Mouse (Mus musculus): Measurements from ENCODE around the gene Egflam. TPM values are rescaled to one million over a fixed set of nuclear protein-coding genes. Genes with fewer than 3 reads are reported as not detected.

Gene Egflam
- polyA plus RNA-seq, 1 experiment from 2014 or later, result 14.3 TPM

GRCm38 (mm10) chr15:7251042-7251441, 147.2 kb downstream of the Egflam start:
- 96% methylated on average over 9 of the region's 9 CpGs for WGBS
- Histone ChIP-seq H3K36me3 (ENCODE audit: insufficient read depth, low read length) (peaks cover 3% of the 10 kb centered on the region; the same call in 1 of the 2 replicates), H3K27me3 (ENCODE audit: insufficient read depth, low read length) (no peaks in the 10 kb centered on the region), H3K9me3 (replicated peaks; ENCODE audit: low read length) (no peaks in the 10 kb centered on the region), H3K4me3 (replicated peaks; ENCODE audit: low read depth, low read length) (no peak overlapping the region), H3K4me2 (ENCODE audit: low read length) (no peak overlapping the region), H3K27ac (no peak overlapping the region), H3K4me1 (replicated peaks; ENCODE audit: insufficient read depth, low read length) (no peaks in the 10 kb centered on the region), H3K9ac (ENCODE audit: low read depth, low read length) (no peak overlapping the region)
- ATAC-seq (replicated peaks; ENCODE audit: low FRiP score, low read depth) (no peak), DNase-seq (ENCODE audit: low spot score) (no peak)
- no peak for TF ChIP-seq CTCF (IDR thresholded peaks at IDR 0.05; ENCODE audit: low read depth)

- peaks cover 3% of the 10 kb centered on the region; the same call in 1 of the 2 replicates for H3K36me3 ChIP-seq (ENCODE audit: insufficient read depth, low read length)
- ATAC-seq (replicated peaks; ENCODE audit: low FRiP score, low read depth), result no peak
- no peak overlapping the region for H3K4me3 ChIP-seq (replicated peaks; ENCODE audit: low read depth, low read length)
- DNase-seq (ENCODE audit: low spot score), result no peak
- no peaks in the 10 kb centered on the region for H3K4me1 ChIP-seq (replicated peaks; ENCODE audit: insufficient read depth, low read length)
- TF ChIP-seq CTCF (IDR thresholded peaks at IDR 0.05; ENCODE audit: low read depth), result no peak
- no peaks in the 10 kb centered on the region for H3K9me3 ChIP-seq (replicated peaks; ENCODE audit: low read length)
- H3K4me2 ChIP-seq (ENCODE audit: low read length), result no peak overlapping the region
- H3K27ac ChIP-seq, result no peak overlapping the region
- 97% methylated on average over 4 of the region's 4 CpGs for WGBS
- no peak overlapping the region for H3K9ac ChIP-seq (ENCODE audit: low read depth, low read length)
- no peaks in the 10 kb centered on the region for H3K27me3 ChIP-seq (ENCODE audit: insufficient read depth, low read length)
Observed at GRCm38 (mm10) chr15:7249216-7249615, 149.0 kb downstream of the Egflam start.

GRCm38 (mm10) chr15:7247321-7247720, 150.9 kb downstream of the Egflam start:
- DNase-seq (ENCODE audit: low spot score) (no peak), ATAC-seq (replicated peaks; ENCODE audit: low FRiP score, low read depth) (no peak)
- no peak overlapping the region for H3K4me3 ChIP-seq (replicated peaks; ENCODE audit: low read depth, low read length)
- no peak for TF ChIP-seq CTCF (IDR thresholded peaks at IDR 0.05; ENCODE audit: low read depth)
- no peak overlapping the region for H3K4me2 ChIP-seq (ENCODE audit: low read length)
- H3K27me3 ChIP-seq (ENCODE audit: insufficient read depth, low read length), result no peaks in the 10 kb centered on the region
- no peak overlapping the region for H3K9ac ChIP-seq (ENCODE audit: low read depth, low read length)
- WGBS, result 79% methylated on average over 8 of the region's 8 CpGs
- H3K27ac ChIP-seq, result no peak overlapping the region
- peaks cover 3% of the 10 kb centered on the region; the same call in 1 of the 2 replicates for H3K36me3 ChIP-seq (ENCODE audit: insufficient read depth, low read length)
- no peaks in the 10 kb centered on the region for H3K4me1 ChIP-seq (replicated peaks; ENCODE audit: insufficient read depth, low read length)
- no peaks in the 10 kb centered on the region for H3K9me3 ChIP-seq (replicated peaks; ENCODE audit: low read length)

GRCm38 (mm10) chr15:7242161-7242850, 155.9 kb downstream of the Egflam start:
- Histone ChIP-seq H3K4me2 (ENCODE audit: low read length) (no peak overlapping the region), H3K4me3 (replicated peaks; ENCODE audit: low read depth, low read length) (no peak overlapping the region), H3K9ac (ENCODE audit: low read depth, low read length) (no peak overlapping the region), H3K36me3 (ENCODE audit: insufficient read depth, low read length) (no peaks in the 10 kb centered on the region), H3K27me3 (ENCODE audit: insufficient read depth, low read length) (no peaks in the 10 kb centered on the region), H3K4me1 (replicated peaks; ENCODE audit: insufficient read depth, low read length) (no peaks in the 10 kb centered on the region), H3K27ac (no peak overlapping the region), H3K9me3 (replicated peaks; ENCODE audit: low read length) (no peaks in the 10 kb centered on the region)
- 84% methylated on average over 15 of the region's 15 CpGs for WGBS
- ATAC-seq (replicated peaks; ENCODE audit: low FRiP score, low read depth) (no peak), DNase-seq (ENCODE audit: low spot score) (no peak)
- TF ChIP-seq CTCF (IDR thresholded peaks at IDR 0.05; ENCODE audit: low read depth), result no peak

GRCm38 (mm10) chr15:7240950-7241349, 157.2 kb downstream of the Egflam start:
- Histone ChIP-seq H3K36me3 (ENCODE audit: insufficient read depth, low read length) (no peaks in the 10 kb centered on the region), H3K4me1 (replicated peaks; ENCODE audit: insufficient read depth, low read length) (no peaks in the 10 kb centered on the region), H3K27me3 (ENCODE audit: insufficient read depth, low read length) (no peaks in the 10 kb centered on the region), H3K4me3 (replicated peaks; ENCODE audit: low read depth, low read length) (no peak overlapping the region), H3K27ac (no peak overlapping the region), H3K4me2 (ENCODE audit: low read length) (no peak overlapping the region), H3K9me3 (replicated peaks; ENCODE audit: low read length) (no peaks in the 10 kb centered on the region), H3K9ac (ENCODE audit: low read depth, low read length) (no peak overlapping the region)
- ATAC-seq (replicated peaks; ENCODE audit: low FRiP score, low read depth), result no peak
- TF ChIP-seq CTCF (IDR thresholded peaks at IDR 0.05; ENCODE audit: low read depth), result no peak
- no peak for DNase-seq (ENCODE audit: low spot score)
- WGBS, result 64% methylated on average over 3 of the region's 3 CpGs

GRCm38 (mm10) chr15:7239904-7240303, 158.3 kb downstream of the Egflam start:
- H3K36me3 ChIP-seq (ENCODE audit: insufficient read depth, low read length), result no peaks in the 10 kb centered on the region
- H3K27me3 ChIP-seq (ENCODE audit: insufficient read depth, low read length), result no peaks in the 10 kb centered on the region
- H3K9ac ChIP-seq (ENCODE audit: low read depth, low read length), result no peak overlapping the region
- WGBS, result 90% methylated on average over 11 of the region's 11 CpGs
- no peaks in the 10 kb centered on the region for H3K9me3 ChIP-seq (replicated peaks; ENCODE audit: low read length)
- no peak overlapping the region for H3K4me3 ChIP-seq (replicated peaks; ENCODE audit: low read depth, low read length)
- DNase-seq (ENCODE audit: low spot score), result no peak
- no peak for TF ChIP-seq CTCF (IDR thresholded peaks at IDR 0.05; ENCODE audit: low read depth)
- H3K4me1 ChIP-seq (replicated peaks; ENCODE audit: insufficient read depth, low read length), result no peaks in the 10 kb centered on the region
- no peak for ATAC-seq (replicated peaks; ENCODE audit: low FRiP score, low read depth)
- H3K27ac ChIP-seq, result no peak overlapping the region
- no peak overlapping the region for H3K4me2 ChIP-seq (ENCODE audit: low read length)

Data from kidney, postnatal 0 days (tissue).